Mouse (Mus musculus) heart, adult 11 months (tissue): ENCODE results near the gene Msln.

Experiments used
- DNase-seq: peaks from one replicate; pipeline ENCODE4 v3.0.0; 2022

The Msln gene

DNA sequence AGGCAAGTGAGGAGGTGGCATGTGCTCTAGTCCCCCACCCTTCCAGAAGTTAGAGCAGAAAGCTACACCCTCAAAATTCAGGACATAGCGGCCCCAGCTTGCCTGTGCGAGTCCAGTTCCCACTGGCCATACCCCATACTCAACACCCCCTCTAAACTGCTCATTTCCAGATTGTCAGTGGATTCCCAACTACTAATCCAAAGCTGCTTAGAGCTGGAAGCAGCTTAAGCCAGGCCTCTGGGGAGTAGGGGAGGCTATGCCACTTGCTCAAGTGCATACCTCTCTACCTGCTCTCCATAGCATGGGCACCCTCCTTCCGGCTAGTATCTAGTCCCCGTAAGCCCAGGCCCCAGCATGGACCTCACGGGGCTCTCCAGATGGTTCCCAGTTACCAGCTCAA, 32.7 kb downstream of the Msln start:
- DNase-seq, result no peak

DNA sequence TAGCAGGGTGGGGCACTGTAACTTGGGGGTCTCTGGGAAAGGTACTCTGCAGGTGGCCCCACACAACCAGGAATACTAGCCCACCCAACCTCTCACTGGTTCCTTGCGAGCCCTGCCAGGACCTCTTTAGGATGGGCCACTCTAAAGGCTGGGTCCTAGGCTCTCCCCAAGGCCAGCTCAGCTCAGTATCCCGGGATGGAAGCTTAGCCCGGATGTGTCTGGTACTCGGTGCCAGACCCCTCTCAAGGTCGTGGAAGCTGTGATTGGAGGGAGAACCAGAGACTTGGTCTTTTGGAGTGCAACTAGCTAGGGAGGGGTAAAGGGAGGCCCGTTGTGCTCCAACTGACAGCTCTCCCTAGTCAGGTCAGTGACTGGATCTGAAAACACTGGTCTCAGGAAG, 36.5 kb downstream of the Msln start:
- DNase-seq, result peak; percentile 84

GRCm38 (mm10) chr17:25716711-25717637, 37.2 kb downstream of the Msln start, which contains the start of gene Gng13:
Gene Gng13 (plus strand): TSS chr17:25717171.
- DNase-seq, result peak; percentile 86

- peak; percentile 82 for DNase-seq
Measured at GRCm38 (mm10) chr17:25716130-25716529, 38.0 kb downstream of the Msln start.

- DNase-seq, result no peak
Measured at GRCm38 (mm10) chr17:25715627-25716026, 38.6 kb downstream of the Msln start.

DNA sequence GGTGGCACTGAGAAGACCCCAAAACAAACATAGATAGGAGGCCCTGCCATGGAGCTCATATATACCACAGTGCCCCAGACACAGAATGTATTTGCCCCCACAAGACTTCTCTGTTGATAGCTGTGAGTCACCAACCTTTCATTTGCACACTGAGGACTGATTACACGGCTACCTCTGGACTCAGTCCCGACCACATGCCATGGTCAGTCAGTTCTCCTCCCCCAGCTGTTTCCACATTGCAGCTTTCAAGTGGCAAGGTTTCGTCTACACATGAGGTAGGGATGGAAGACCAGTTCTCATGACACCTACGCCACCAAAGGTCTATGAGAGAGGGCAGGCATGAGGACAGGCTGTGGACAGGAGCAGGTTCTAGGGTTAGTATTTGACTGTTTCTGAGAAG, 43.0 kb downstream of the Msln start:
- no peak for DNase-seq

DNA sequence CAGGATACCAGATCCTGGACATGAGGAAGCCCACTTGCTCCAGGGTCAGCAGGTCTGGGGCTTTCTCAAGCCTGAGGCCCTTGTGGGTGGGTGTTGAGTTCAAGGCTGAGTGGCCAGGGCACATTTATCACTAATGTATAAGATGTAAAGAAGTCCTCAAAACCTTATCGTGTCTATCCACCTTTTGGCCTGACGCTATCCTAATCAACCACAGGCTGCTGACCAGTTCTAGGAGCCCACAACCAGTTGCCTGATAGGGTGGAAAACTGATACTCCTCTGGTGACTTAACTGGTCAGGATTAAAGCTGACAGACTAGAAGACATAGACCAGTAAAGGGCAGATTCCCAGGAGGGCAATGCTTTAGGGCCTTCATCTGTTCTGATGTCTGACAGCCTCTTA, 44.2 kb downstream of the Msln start:
- DNase-seq, result peak; percentile 78

- peak; percentile 55 for DNase-seq
Measured at GRCm38 (mm10) chr17:25700863-25701496, 53.2 kb downstream of the Msln start.
